Mouse (Mus musculus) midbrain, embryonic 14.5 days (tissue): ENCODE measurements at regions not wholly inside any gene's neighbourhood (a gene's known extent, or its start where the extent isn't known, plus 50 kb on each side); places are given as distances from the start of the nearest gene placed in this dataset. TPM values are rescaled to one million over a fixed set of nuclear protein-coding genes. Genes with fewer than 3 reads are reported as not detected.

ENCODE experiments used
- ATAC-seq: fragments of 200-750 bp; cut with Nextera tagmentation; 2 replicates; pipeline ENCODE4 v1.8.0; 2017; ENCODE audit warnings: moderate number of reproducible peaks, moderate library complexity; ENCODE audit not compliant: low FRiP score, low TSS enrichment
- DNase-seq: peaks from one replicate; pipeline ENCODE4 v3.0.0-alpha.2; 2015
- H3K27ac ChIP-seq: fragments of 300-500 bp; sonication (generic); replicated peaks from 2 replicates; pipeline ENCODE4 v1.5.1; 2014; ENCODE audit warnings: mild to moderate bottlenecking, low read depth, low read length, moderate library complexity
- H3K27me3 ChIP-seq: fragments of 300-500 bp; sonication (generic); 2 replicates; pipeline ENCODE4 v1.6.1; 2014; ENCODE audit warnings: low read length, control low read depth, mixed read lengths; ENCODE audit not compliant: control insufficient read depth, insufficient read depth
- H3K36me3 ChIP-seq: fragments of 300-500 bp; sonication (generic); 2 replicates; pipeline ENCODE4 v1.6.1; 2014; ENCODE audit warnings: low read length, control low read depth; ENCODE audit not compliant: control insufficient read depth, insufficient read depth
- H3K4me1 ChIP-seq: fragments of 300-500 bp; sonication (generic); 2 replicates; pipeline ENCODE4 v1.6.1; 2014; ENCODE audit warnings: mild to moderate bottlenecking, antibody characterized with exemption, low read length, control low read depth; ENCODE audit not compliant: control insufficient read depth, insufficient read depth
- H3K4me2 ChIP-seq: fragments of 300-500 bp; sonication (generic); 2 replicates; pipeline ENCODE4 v1.6.1; 2014; ENCODE audit warnings: mild to moderate bottlenecking, low read length, moderate library complexity
- H3K4me3 ChIP-seq: fragments of 300-500 bp; sonication (generic); replicated peaks from 2 replicates; pipeline ENCODE4 v1.5.1; 2014; ENCODE audit warnings: low read depth, low read length
- H3K9ac ChIP-seq: fragments of 300-500 bp; sonication (generic); replicated peaks from 2 replicates; pipeline ENCODE4 v1.6.1; 2014; ENCODE audit warnings: mild to moderate bottlenecking, low read length, moderate library complexity
- H3K9me3 ChIP-seq: fragments of 300-500 bp; sonication (generic); 2 replicates; pipeline ENCODE4 v1.6.1; 2016; ENCODE audit warnings: low read length, control low read depth, mixed read lengths; ENCODE audit not compliant: control insufficient read depth
- WGBS: fragments of 180-500 bp; shearing (Covaris S2); extraction: QIAGEN DNeasy Blood & Tissue Kit; methylation state at CpG from one replicate; pipeline ENCODE4 v1.1.7; 2014; 5-methylcytosine and 5-hydroxymethylcytosine counted together
- microRNA-seq: library from miRNA; unstranded; fragments of <30 nt; microRNA quantifications from one replicate; pipeline ENCODE4, GENCODE M21; 2016

- Histone ChIP-seq H3K36me3 (no peaks in the 10 kb centered on the region), H3K9ac (no peak overlapping the region), H3K4me1 (no peaks in the 10 kb centered on the region), H3K9me3 (no peaks in the 10 kb centered on the region), H3K27me3 (no peaks in the 10 kb centered on the region), H3K4me2 (no peak overlapping the region), H3K27ac (no peak overlapping the region), H3K4me3 (no peak overlapping the region)
- 76% methylated on average over 3 of the region's 3 CpGs for WGBS
- no peak for DNase-seq
- no peak for ATAC-seq
Measured at GRCm38 (mm10) chr10:24981763-24982162, 54.5 kb upstream of the Arg1 start.

Small RNA genes lying in the stretch of these regions (microRNA-seq; reads per million reads assigned to microRNA genes)
- gene Gm22566: not detected
